Mouse (Mus musculus): ENCODE data around the gene Cks2. TPM values are rescaled to one million over a fixed set of nuclear protein-coding genes. Genes with fewer than 3 reads are reported as not detected.
"Not testable (repeated sequence)": the region's sequence is repeated elsewhere in the genome, so short reads cannot be mapped to it uniquely, and the experiment has no call there.

The Cks2 gene
- polyA plus RNA-seq, 1 experiment from 2014 or later = 312 TPM

DNA sequence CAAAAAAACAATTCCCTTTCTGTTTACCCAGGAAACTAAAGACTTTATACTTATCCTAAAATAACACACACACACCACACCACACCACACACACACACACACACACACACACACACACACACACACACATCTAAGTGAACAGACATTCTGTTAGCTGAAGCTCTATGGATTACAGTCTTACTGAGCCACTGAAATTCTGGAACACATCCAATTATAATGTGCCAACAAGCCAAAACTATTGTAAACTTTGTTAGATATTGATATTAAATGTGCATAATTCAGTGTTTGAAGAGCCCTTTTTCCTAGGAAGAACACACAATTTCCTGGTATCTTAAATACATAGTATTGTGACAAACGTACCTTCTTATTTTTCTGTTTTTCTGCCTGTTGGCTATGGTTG is 27.7 kb upstream of the Cks2 start:
- H3K4me3 ChIP-seq = no peak overlapping the region
- H3K36me3 ChIP-seq = no peaks in the 10 kb centered on the region
- no peaks in the 10 kb centered on the region for H3K27me3 ChIP-seq (ENCODE audit: insufficient read depth, poor library complexity, severe bottlenecking)
- no peaks in the 10 kb centered on the region for H3K4me1 ChIP-seq
- 47% methylated on average over 1 of the region's 1 CpGs for WGBS
- no peak for DNase-seq (ENCODE audit: low spot score)
- H3K27ac ChIP-seq = no peak overlapping the region
- no peaks in the 10 kb centered on the region for H3K9me3 ChIP-seq

DNA sequence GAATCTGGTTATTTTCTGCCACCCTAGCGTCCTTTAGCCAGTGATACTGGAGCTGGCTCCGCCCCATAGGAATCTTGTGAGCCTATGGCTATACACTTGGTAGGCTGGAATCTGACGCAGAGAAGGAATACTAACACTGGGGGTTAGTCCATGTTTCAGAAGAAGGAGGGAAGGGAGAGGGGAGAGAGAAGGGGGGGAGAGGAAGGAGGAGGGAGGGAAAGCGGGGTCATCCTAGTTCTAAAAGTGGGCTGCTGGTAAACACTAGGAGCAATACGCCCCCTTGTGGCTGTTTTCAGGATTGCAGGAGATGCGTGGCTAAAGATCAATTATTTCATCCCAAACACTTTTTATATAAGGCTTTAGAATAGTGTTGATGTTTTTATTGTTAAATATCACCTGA is 27.2 kb upstream of the Cks2 start:
- no peak for DNase-seq (ENCODE audit: low spot score)
- Histone ChIP-seq H3K27ac (no peak overlapping the region), H3K27me3 (ENCODE audit: insufficient read depth, poor library complexity, severe bottlenecking) (no peaks in the 10 kb centered on the region), H3K4me1 (no peaks in the 10 kb centered on the region), H3K9me3 (no peaks in the 10 kb centered on the region), H3K4me3 (no peak overlapping the region), H3K36me3 (no peaks in the 10 kb centered on the region)
- WGBS = 19% methylated on average over 6 of the region's 6 CpGs

DNA sequence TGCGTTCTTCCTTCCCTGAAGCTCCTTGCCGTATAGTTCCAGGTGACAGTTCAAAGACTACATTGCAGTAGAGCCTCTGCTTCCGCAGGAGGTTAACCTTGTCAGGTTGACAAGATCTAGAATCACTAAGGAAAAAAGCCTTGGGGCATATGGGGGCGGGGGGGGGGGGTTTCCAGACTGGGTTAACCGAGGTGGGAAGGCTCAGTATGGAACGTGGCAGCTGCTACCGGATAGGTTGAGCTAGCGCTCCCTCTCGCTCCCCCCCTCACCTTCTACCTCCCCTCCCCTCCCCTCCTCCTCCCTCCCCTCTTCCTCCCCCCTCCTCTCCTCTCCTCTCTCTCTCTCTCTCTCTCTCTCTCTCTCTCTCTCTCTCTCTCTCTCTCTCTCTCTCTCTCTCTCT is 26.4 kb upstream of the Cks2 start:
- Histone ChIP-seq H3K27me3 (ENCODE audit: insufficient read depth, poor library complexity, severe bottlenecking) (no peaks in the 10 kb centered on the region), H3K9me3 (no peaks in the 10 kb centered on the region), H3K27ac (no peak overlapping the region), H3K4me1 (no peaks in the 10 kb centered on the region), H3K4me3 (no peak overlapping the region), H3K36me3 (no peaks in the 10 kb centered on the region)
- no peak for DNase-seq (ENCODE audit: low spot score)
- WGBS = 27% methylated on average over 9 of the region's 9 CpGs

DNA sequence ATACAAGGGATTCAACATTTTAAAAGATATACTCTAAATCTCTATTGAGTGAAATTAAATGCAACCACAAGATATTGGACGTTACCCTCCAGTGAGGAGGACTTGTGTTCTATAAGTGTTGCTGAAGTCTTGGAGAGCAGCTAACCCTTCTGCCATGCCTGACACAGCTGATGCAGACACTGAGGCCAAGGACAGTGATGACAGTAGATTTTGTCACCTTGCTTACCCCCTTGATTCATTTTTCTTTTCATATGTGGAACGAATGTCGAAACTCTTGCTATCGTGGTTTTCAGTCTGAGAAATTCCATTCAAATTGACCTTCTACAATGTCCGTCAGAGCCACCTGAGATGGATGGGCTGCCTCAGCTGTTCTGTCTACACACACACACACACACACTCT is 22.4 kb upstream of the Cks2 start:
- Histone ChIP-seq H3K36me3 (no peaks in the 10 kb centered on the region), H3K9me3 (no peaks in the 10 kb centered on the region), H3K4me3 (no peak overlapping the region), H3K4me1 (no peaks in the 10 kb centered on the region), H3K27ac (no peak overlapping the region), H3K27me3 (ENCODE audit: insufficient read depth, poor library complexity, severe bottlenecking) (no peaks in the 10 kb centered on the region)
- DNase-seq (ENCODE audit: low spot score) = no peak
- 85% methylated on average over 5 of the region's 5 CpGs for WGBS

DNA sequence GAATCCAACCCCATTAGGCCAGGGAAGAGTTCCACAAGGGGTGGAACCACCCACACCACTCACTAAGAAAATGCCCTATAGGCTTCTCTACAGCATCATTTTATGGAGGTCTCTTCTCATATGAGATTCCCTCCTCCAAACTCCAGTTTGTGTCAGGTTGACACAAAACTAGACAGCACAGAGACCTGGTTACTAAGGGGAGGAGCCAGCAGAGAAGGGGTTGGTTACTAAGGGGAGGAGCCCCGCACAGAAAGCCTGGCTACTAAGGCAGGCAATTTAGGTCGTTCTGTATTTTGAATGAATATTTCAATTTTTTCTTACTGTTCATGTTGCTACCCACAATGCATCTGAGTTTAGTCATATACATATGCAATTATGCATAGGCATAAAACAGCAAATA is 21.4 kb upstream of the Cks2 start:
- Histone ChIP-seq H3K27me3 (ENCODE audit: insufficient read depth, poor library complexity, severe bottlenecking) (no peaks in the 10 kb centered on the region), H3K36me3 (no peaks in the 10 kb centered on the region), H3K27ac (no peak overlapping the region), H3K4me3 (no peak overlapping the region), H3K4me1 (no peaks in the 10 kb centered on the region), H3K9me3 (no peaks in the 10 kb centered on the region)
- DNase-seq (ENCODE audit: low spot score) = no peak
- WGBS = 76% methylated on average over 2 of the region's 2 CpGs

DNA sequence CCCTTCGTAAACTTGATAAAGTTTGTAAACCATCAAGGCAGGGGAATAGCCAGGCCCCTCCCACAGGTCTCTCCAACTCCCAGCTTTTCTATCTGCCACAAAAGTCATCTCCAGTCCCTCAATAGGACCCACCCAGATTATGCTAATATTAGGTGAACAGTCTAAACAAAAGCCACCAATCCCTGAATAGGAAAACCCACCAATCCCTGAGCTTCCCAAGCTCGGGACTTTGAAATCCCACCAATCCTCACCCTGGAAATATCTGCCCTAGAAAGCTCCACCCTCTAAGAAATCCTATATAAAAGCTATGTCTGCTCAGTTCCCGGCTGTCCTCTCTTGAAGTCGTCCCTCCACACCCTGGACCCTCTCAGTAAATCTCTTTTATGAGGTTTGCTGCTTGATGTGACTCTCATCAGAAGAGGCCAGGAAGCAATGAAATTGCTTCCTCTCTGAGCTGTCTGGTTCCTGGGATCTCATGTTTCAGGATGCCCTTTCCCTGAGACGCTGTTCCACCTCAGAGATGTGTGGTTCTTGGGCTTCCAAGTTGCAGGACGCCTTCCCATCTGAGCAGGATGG is 16.7 kb upstream of the Cks2 start:
- no peaks in the 10 kb centered on the region for H3K27me3 ChIP-seq (ENCODE audit: insufficient read depth, poor library complexity, severe bottlenecking)
- WGBS = 73% methylated on average over 6 of the region's 6 CpGs
- no peaks in the 10 kb centered on the region for H3K4me1 ChIP-seq
- no peak overlapping the region for H3K27ac ChIP-seq
- H3K9me3 ChIP-seq = no peaks in the 10 kb centered on the region
- H3K36me3 ChIP-seq = no peaks in the 10 kb centered on the region
- no peak for DNase-seq (ENCODE audit: low spot score)
- no peak overlapping the region for H3K4me3 ChIP-seq

DNA sequence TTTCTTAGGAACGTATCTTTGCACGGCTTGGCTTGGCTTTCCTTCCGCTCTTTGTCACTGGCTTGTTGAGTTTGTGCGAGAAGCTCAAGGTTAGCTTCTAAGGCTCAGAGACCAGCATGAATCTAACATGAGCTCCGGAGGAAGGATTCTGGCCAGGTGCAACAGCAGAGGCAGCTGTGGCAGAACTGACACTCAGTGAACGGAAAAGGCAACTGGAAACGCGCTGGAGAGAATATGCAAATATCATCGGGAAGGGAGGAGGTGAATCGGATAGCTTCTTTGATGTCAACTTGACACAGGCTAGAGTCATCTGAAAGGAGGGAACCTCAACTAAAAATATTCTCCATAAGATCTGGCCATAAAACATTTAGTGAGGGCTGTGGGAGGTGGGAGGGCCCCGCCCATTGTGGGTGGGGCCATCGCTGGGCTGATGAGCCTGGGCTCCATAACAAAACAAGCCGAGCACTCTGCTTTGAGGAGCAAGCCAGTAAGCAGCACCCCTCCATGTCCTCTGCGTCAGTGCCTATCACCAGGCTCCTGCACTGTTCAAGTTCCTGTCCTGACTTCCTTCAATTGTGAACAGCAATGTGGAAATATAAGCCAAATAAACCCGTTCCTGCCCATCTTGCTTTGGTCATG is 13.6 kb upstream of the Cks2 start:
- H3K4me1 ChIP-seq = no peaks in the 10 kb centered on the region
- H3K4me3 ChIP-seq = no peak overlapping the region
- no peaks in the 10 kb centered on the region for H3K9me3 ChIP-seq
- no peak overlapping the region for H3K27ac ChIP-seq
- no peak for DNase-seq (ENCODE audit: low spot score)
- H3K36me3 ChIP-seq = no peaks in the 10 kb centered on the region
- no peaks in the 10 kb centered on the region for H3K27me3 ChIP-seq (ENCODE audit: insufficient read depth, poor library complexity, severe bottlenecking)
- WGBS = 71% methylated on average over 15 of the region's 15 CpGs

DNA sequence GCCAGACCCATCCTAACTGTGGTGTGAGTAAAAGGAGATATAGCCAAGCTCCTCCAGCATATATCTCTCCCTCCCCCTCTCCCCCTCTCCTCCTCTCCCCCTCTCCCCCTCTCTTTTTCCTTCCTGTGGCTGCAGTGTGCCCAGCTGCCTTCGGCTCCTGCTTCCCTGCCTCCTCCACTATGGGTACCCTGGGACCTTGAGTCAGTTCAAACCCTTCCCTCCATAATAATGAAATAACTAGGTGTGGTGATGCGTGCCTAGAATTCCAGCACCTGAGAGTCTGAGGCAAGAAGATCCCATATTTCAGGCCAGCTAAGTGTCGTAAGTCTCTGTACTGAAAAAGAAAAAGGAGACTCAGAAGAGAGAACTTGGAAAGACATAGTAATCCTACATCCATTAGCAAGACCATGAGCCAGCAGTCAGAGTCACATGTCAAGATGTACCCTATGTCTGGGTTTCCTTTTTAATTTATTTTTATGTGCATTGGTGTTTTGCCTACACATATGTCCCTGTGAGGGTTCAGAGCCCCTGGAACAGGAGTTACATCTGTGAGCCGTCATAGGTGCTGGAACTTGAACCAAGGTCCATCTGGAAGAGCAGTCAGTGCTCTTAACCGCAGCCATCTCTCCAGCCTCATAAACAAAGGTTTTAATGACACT is 12.3 kb upstream of the Cks2 start:
- 85% methylated on average over 5 of the region's 5 CpGs for WGBS
- Histone ChIP-seq H3K27ac (no peak overlapping the region), H3K4me3 (no peak overlapping the region), H3K4me1 (no peaks in the 10 kb centered on the region), H3K9me3 (no peaks in the 10 kb centered on the region), H3K36me3 (no peaks in the 10 kb centered on the region), H3K27me3 (ENCODE audit: insufficient read depth, poor library complexity, severe bottlenecking) (no peaks in the 10 kb centered on the region)
- no peak for DNase-seq (ENCODE audit: low spot score)

DNA sequence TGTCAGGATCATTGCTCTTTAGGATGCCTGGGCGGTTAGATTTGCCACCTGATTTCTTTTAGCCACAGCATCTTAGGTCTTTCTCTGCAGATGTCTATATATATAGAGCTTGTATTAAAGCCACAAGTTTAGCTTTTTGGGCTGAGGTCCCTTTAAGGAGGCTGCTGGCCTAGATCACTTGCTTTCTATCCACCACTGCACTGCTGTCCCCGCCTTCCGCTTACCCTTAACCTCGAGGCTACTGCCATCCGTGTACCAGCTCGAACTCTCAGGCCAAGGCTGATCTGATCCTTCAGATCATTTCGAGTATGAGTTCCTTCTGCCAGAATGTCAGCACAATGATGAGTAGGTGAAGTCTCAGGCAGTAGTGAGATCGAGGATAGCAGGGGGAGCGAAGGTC is 9.6 kb upstream of the Cks2 start:
- whole genome bisulfite sequencing = 62% methylated on average over 4 of the region's 9 CpGs
- H3K27me3 ChIP-seq (ENCODE audit: insufficient read depth, poor library complexity, severe bottlenecking); DNase-seq (ENCODE audit: low spot score); H3K4me3 ChIP-seq; H3K4me1 ChIP-seq; H3K36me3 ChIP-seq; H3K9me3 ChIP-seq; H3K27ac ChIP-seq: not testable (repeated sequence)

DNA sequence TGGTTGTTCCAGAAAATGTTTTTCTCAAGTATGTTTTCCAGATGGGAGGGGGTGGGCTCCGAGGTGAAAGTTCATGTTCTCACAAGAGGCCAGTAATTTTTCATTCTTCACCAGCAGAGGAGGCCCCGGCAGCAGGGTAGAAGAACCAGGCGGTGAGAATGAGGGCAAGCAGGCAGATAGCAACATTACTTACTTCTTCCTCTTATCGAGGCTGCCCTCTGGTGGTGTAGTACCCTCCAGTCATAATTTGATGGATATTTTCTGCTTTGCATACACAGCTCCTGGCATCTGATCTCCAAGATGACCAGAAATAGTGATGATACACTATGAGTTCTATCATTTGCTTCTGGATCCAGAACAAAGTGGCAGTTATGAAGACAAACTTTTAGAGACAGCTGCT is 6.1 kb upstream of the Cks2 start:
- Histone ChIP-seq H3K4me1 (peaks cover 3% of the 10 kb centered on the region; the same call in 1 of the 2 replicates), H3K27ac (no peak overlapping the region), H3K9me3 (no peaks in the 10 kb centered on the region), H3K27me3 (ENCODE audit: insufficient read depth, poor library complexity, severe bottlenecking) (no peaks in the 10 kb centered on the region), H3K36me3 (no peaks in the 10 kb centered on the region), H3K4me3 (no peak overlapping the region)
- DNase-seq (ENCODE audit: low spot score) = no peak
- 85% methylated on average over 4 of the region's 4 CpGs for WGBS

DNA sequence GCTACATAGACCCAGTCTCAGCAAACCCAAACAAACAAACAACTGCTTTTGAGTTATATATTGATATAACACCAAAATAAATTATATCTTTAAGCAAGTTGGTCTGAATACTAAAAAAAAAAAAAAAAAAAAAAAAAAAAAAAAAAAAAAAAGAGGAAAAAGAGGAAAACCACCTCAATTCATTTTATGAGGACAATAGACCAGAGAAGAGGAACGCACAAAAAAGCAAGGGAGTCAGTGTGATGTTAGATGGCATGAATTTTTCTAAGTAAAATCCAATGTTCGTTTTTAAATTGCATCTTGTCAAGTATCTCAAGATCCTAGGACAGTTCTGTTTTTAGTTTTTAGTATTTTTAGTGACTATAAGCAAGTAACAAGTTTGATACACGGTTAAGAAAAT is 3.6 kb upstream of the Cks2 start:
- no peak overlapping the region for H3K27ac ChIP-seq
- H3K4me3 ChIP-seq = no peak overlapping the region
- no peak for DNase-seq (ENCODE audit: low spot score)
- H3K4me1 ChIP-seq = peaks cover 11% of the 10 kb centered on the region
- no peaks in the 10 kb centered on the region for H3K36me3 ChIP-seq
- 89% methylated on average over 3 of the region's 3 CpGs for WGBS
- no peaks in the 10 kb centered on the region for H3K27me3 ChIP-seq (ENCODE audit: insufficient read depth, poor library complexity, severe bottlenecking)
- H3K9me3 ChIP-seq = no peaks in the 10 kb centered on the region

DNA sequence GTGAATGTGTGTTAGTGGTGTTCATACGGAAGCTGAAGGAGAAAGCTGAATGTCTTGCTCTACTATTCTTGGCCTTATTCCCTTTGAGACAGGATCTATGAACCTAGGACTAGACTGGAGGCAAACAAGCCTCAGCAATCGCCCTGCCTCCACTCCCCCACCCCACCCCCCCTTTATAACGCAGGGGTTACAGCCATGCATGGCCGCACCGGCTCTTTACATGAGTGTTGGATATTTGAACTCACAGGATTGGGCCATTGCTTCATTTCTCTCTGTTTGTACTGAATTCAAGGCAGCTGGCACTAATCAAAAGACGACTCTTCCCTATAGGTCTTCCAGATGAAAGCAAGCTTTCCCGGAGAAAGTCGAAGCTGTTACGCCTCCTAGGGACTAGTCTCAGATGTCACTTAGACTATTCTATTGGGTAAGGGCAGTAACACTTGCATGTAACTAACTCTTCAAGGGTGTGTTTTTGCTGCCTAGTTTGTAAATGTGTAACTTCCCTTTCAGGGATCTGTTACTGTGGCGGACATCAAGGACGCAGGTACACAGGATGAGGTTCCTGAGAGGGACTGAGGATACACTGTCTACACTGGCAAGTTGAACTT is 2.8 kb upstream of the Cks2 start:
- DNase-seq (ENCODE audit: low spot score) = no peak

More for the DNA sequence above, 2.8 kb upstream of the Cks2 start:
- no peak overlapping the region for H3K27ac ChIP-seq
- no peaks in the 10 kb centered on the region for H3K36me3 ChIP-seq
- H3K9me3 ChIP-seq = no peaks in the 10 kb centered on the region
- H3K4me3 ChIP-seq = no peak overlapping the region
- WGBS = 38% methylated on average over 11 of the region's 11 CpGs
- H3K27me3 ChIP-seq (ENCODE audit: insufficient read depth, poor library complexity, severe bottlenecking) = no peaks in the 10 kb centered on the region
- peaks cover 18% of the 10 kb centered on the region for H3K4me1 ChIP-seq

Data from heart, embryonic 10.5 days (tissue).